Mouse (Mus musculus): ENCODE results near the gene Fam71f2.

DNA sequence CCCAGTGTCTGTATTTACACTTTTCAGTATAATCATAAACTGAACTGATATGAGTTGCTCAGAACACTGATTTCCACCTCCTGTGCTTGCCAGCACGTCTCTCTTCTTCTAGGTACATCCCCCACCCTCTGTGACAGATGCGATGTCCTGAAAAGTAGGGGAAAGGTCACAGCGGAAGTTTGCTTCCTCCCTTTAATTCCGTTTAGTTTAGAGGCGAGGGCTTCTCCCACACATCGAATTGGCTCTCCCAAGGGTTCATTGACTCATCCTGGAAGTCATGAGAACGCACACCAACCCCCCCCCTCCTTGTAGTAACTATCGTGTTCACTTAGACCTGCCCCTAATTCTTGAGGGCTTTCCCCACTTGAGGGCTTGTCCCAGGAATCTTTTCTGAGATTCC, 8.4 kb upstream of the Fam71f2 start:
- TF ChIP-seq GATA1 (IDR thresholded peaks at IDR 0.05; ENCODE audit: borderline replicate concordance, low read length) (no peak), FLI1 (IDR thresholded peaks at IDR 0.05; ENCODE audit: low read length) (no peak)
